Mouse (Mus musculus): ENCODE measurements around the gene Atp5e. TPM values are rescaled to one million over a fixed set of nuclear protein-coding genes. Genes with fewer than 3 reads are reported as not detected.

Atp5e gene
- polyA plus RNA-seq, 1 experiment from 2014 or later = 851 TPM

DNA sequence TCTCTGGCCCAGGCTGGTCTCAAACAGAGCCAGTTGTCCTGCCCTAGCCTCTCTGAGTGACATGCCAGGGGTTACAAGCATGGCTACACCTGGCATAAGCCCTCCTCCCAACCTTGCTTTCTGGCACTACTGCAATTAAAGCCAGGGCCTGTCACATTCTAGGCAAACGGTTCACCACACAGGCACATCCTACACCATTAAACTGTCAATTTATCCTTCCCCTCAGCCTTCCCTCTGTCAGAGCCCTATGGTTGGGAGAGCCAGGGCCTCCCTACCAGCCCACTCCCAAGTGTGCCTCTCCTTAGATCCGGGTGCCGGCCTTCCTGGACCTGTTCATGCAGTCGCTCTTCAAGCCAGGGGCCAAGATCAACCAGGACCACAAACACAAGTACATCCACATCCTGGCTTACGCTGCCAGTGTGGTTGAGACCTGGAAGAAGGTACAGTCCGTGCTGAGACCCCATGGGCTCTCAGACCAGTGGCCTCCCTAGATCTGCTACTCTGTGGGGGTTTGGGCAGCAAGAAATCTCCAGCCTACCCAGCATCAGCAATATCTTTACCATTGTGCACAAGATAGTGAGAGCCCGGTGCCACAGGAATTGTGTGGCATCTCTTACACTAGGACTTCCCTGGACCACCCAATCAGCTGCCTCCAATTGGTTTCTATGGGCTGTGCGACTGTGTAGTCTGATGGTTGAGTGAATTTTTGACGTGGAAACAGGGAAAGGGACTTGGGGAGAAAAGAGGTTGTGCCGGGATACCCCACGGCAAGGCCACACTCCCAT is 39.4 kb downstream of the Atp5e start:
- 93% methylated on average over 11 of the region's 11 CpGs for WGBS
- TF ChIP-seq CTCF (IDR thresholded peaks at IDR 0.05; ENCODE audit: low read depth) = no peak
- no peak for TF ChIP-seq EP300 (optimal IDR thresholded peaks at IDR 0.05)
- no peak overlapping the region for H3K4me3 ChIP-seq (ENCODE audit: low read depth, low read length)
- DNase-seq (ENCODE audit: low spot score) (no peak), ATAC-seq (ENCODE audit: low FRiP score, low TSS enrichment) (no peak)
- peaks cover 35% of the 10 kb centered on the region for H3K36me3 ChIP-seq (ENCODE audit: control insufficient read depth, insufficient read depth, low read length)
- no peak overlapping the region for H3K27ac ChIP-seq (replicated peaks)
- H3K4me1 ChIP-seq (replicated peaks; ENCODE audit: control insufficient read depth, insufficient read depth) = no peaks in the 10 kb centered on the region
- H3K4me2 ChIP-seq (replicated peaks; ENCODE audit: low read depth) = no peak overlapping the region
- H3K9me3 ChIP-seq (ENCODE audit: control insufficient read depth, low read length) = no peaks in the 10 kb centered on the region
- no peaks in the 10 kb centered on the region for H3K27me3 ChIP-seq (ENCODE audit: control insufficient read depth, insufficient read depth, low read length)
- no peak overlapping the region for H3K9ac ChIP-seq (ENCODE audit: low read length)

DNA sequence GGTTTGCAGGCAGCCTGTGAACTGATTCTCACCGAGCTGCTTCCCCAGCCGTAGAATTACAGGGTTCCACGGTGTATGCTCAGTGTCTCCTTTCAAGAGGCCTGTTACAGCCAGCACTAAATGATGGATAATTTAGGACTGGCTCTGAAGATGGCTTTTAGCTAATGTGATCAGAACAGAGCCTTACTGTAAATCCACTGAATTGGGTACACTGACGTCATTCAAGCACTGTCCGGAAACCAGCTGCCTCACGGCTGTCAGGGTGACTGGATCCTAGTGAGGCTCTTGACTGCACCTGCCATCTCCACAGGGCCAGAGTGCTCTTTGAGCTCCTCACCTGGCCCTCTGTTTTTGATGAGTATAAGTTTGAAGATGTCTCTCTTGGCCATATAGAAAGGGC is 42.8 kb downstream of the Atp5e start:
- no peak overlapping the region for H3K4me3 ChIP-seq (ENCODE audit: low read depth, low read length)
- no peaks in the 10 kb centered on the region for H3K27me3 ChIP-seq (ENCODE audit: control insufficient read depth, insufficient read depth, low read length)
- no peak for ATAC-seq (ENCODE audit: low FRiP score, low TSS enrichment)
- H3K27ac ChIP-seq (replicated peaks) = no peak overlapping the region
- no peak overlapping the region for H3K4me2 ChIP-seq (replicated peaks; ENCODE audit: low read depth)
- H3K4me1 ChIP-seq (replicated peaks; ENCODE audit: control insufficient read depth, insufficient read depth) = no peaks in the 10 kb centered on the region
- WGBS = 86% methylated on average over 6 of the region's 6 CpGs
- no peak overlapping the region for H3K9ac ChIP-seq (ENCODE audit: low read length)
- H3K36me3 ChIP-seq (ENCODE audit: control insufficient read depth, insufficient read depth, low read length) = peaks cover 18% of the 10 kb centered on the region; the same call in 1 of the 2 replicates
- no peak for DNase-seq (ENCODE audit: low spot score)
- no peak for TF ChIP-seq EP300 (optimal IDR thresholded peaks at IDR 0.05)
- no peak for TF ChIP-seq CTCF (IDR thresholded peaks at IDR 0.05; ENCODE audit: low read depth)
- H3K9me3 ChIP-seq (ENCODE audit: control insufficient read depth, low read length) = no peaks in the 10 kb centered on the region

DNA sequence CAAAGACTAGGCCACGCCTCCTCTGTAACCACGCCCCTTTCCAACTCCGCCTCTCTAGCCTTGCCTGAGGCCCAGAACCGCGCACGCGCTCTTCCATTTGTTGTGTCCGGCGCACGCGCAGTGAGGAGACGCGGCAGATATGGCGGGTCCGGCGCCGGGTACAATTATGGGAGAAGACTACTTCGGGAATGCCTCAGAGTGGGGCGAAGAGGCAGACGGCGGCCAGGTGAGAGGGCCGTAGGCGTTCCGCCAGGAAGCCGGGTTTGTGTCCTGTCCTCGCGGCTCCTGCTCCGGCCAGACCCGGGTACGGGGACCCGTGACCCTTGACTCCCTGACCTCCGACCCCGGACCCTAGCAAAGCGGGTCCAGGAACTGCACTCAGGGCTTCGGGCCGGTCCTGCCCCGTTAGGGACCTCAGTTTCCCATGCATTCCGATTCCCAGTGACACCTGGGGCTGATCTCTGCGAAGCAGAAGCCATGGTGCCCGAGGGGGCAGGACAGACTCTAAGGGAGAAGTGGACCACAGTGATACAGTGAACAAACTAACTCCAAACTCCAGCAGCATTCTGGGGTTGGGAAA is 48.1 kb downstream of the Atp5e start, which contains the start of gene Nelfcd:
Gene Nelfcd (plus strand): TSS at position 74 of the 580 bp plus-strand sequence.
- H3K9ac ChIP-seq (ENCODE audit: low read length) = peak within 1 kb of the TSS; percentile 89
- H3K4me1 ChIP-seq (replicated peaks; ENCODE audit: control insufficient read depth, insufficient read depth) = no peaks in the 10 kb centered on the region
- peak; percentile 99 for DNase-seq (ENCODE audit: low spot score)
- H3K4me2 ChIP-seq (replicated peaks; ENCODE audit: low read depth) = peak within 1 kb of the TSS; percentile 98
- H3K36me3 ChIP-seq (ENCODE audit: control insufficient read depth, insufficient read depth, low read length) = no peaks in the 10 kb centered on the region
- H3K27me3 ChIP-seq (ENCODE audit: control insufficient read depth, insufficient read depth, low read length) = no peaks in the 10 kb centered on the region
- WGBS = under 1% methylated on average over 40 of the region's 40 CpGs
- TF ChIP-seq EP300 (optimal IDR thresholded peaks at IDR 0.05) (no peak), CTCF (IDR thresholded peaks at IDR 0.05; ENCODE audit: low read depth) (no peak)
- H3K9me3 ChIP-seq (ENCODE audit: control insufficient read depth, low read length) = no peaks in the 10 kb centered on the region
- peak within 1 kb of the TSS; percentile 65 for H3K27ac ChIP-seq (replicated peaks)
- H3K4me3 ChIP-seq (ENCODE audit: low read depth, low read length) = peak within 1 kb of the TSS; percentile 83
- peak; percentile 96 for ATAC-seq (ENCODE audit: low FRiP score, low TSS enrichment)

DNA sequence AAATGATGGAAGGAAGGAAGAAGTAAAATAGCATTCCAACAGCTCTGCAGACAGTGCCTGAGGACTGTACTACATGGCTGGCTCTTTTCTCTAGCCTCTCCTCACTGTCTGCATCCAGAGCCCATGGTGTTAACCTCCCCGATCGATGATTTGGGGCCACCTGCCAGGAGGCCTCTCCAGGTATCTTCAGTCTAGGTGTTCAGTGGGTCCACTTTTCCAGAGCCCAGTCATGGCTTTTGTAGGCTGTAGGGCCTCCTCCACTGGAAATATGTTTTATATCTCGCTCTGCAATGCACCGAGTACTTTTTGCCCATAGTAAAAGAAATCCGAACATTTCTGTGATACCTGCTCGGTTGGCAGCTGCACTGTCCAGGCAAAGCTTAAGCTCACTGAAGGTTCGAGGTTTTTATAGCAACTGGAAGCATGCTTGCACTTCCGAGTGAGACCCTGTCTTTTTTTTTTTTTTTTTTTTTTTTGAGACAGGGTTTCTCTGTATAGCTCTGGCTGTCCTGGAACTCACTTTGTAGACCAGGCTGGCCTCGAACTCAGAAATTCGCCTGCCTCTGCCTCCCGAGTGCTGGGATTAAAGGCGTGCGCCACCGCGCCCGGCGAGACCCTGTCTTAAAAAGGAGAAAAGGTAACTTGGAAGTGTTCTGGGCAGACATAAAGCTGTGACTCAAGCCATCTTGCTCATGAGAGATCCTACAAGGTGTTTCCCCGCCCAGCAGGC is 48.7 kb downstream of the Atp5e start:
- ATAC-seq (ENCODE audit: low FRiP score, low TSS enrichment) (no peak), DNase-seq (ENCODE audit: low spot score) (no peak)
- H3K9ac ChIP-seq (ENCODE audit: low read length) = peak overlapping the region; percentile 89; the same call in 1 of the 2 replicates
- H3K27ac ChIP-seq (replicated peaks) = no peak overlapping the region
- no peaks in the 10 kb centered on the region for H3K9me3 ChIP-seq (ENCODE audit: control insufficient read depth, low read length)
- TF ChIP-seq EP300 (optimal IDR thresholded peaks at IDR 0.05) (no peak), CTCF (IDR thresholded peaks at IDR 0.05; ENCODE audit: low read depth) (no peak)
- peak overlapping the region; percentile 98; the same call in 1 of the 2 replicates for H3K4me2 ChIP-seq (replicated peaks; ENCODE audit: low read depth)
- H3K27me3 ChIP-seq (ENCODE audit: control insufficient read depth, insufficient read depth, low read length) = no peaks in the 10 kb centered on the region
- no peaks in the 10 kb centered on the region for H3K4me1 ChIP-seq (replicated peaks; ENCODE audit: control insufficient read depth, insufficient read depth)
- 46% methylated on average over 18 of the region's 18 CpGs for WGBS
- no peaks in the 10 kb centered on the region for H3K36me3 ChIP-seq (ENCODE audit: control insufficient read depth, insufficient read depth, low read length)
- peak overlapping the region; percentile 83 for H3K4me3 ChIP-seq (ENCODE audit: low read depth, low read length)

DNA sequence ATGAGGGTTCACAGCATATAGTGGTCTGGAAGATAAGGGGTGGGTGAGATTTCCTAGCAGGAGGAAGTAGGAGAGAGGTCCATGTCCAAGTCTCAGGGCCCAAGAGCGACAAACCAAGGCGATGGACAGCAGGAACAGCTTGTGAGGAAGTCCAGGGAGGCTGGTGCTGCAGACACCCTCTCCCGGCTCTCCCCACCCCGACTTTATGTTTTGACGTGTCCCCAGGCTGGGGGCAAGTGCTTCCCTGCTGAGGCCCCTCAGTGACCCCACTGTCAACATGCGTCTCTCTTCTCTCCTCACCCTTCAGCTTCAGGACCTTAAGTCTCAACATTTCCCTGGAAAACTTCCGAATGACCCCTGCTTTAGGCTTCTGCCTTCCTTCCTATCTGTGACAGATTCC is 50.8 kb downstream of the Atp5e start:
- Histone ChIP-seq H3K9ac (ENCODE audit: low read length) (no peak overlapping the region), H3K27me3 (ENCODE audit: control insufficient read depth, insufficient read depth, low read length) (no peaks in the 10 kb centered on the region), H3K9me3 (ENCODE audit: control insufficient read depth, low read length) (no peaks in the 10 kb centered on the region), H3K4me1 (replicated peaks; ENCODE audit: control insufficient read depth, insufficient read depth) (no peaks in the 10 kb centered on the region), H3K4me2 (replicated peaks; ENCODE audit: low read depth) (no peak overlapping the region), H3K36me3 (ENCODE audit: control insufficient read depth, insufficient read depth, low read length) (no peaks in the 10 kb centered on the region), H3K4me3 (ENCODE audit: low read depth, low read length) (no peak overlapping the region), H3K27ac (replicated peaks) (no peak overlapping the region)
- 77% methylated on average over 7 of the region's 7 CpGs for WGBS
- DNase-seq (ENCODE audit: low spot score) (no peak), ATAC-seq (ENCODE audit: low FRiP score, low TSS enrichment) (no peak)
- TF ChIP-seq CTCF (IDR thresholded peaks at IDR 0.05; ENCODE audit: low read depth) (no peak), EP300 (optimal IDR thresholded peaks at IDR 0.05) (no peak)

Other genes with a start within 250 kb of the Atp5e start
- gene Gnas, start 179.8 kb downstream of the Atp5e start, polyA plus RNA-seq (2015; fragmentation: Nextera tagmentation; extraction: Ambion mirVana) = 890 and 920 TPM in 2 replicates
- 5.8 and 7.9 TPM in 2 replicates for gene Gm20721, start 117.4 kb downstream of the Atp5e start, polyA plus RNA-seq (2015; fragmentation: Nextera tagmentation; extraction: Ambion mirVana)
- gene Nelfcd, start 48.3 kb downstream of the Atp5e start, polyA plus RNA-seq (2015; fragmentation: Nextera tagmentation; extraction: Ambion mirVana) = 37.6 and 40.2 TPM in 2 replicates
- 90.4 and 94.2 TPM in 2 replicates for gene Ctsz, start 25.1 kb downstream of the Atp5e start, polyA plus RNA-seq (2015; fragmentation: Nextera tagmentation; extraction: Ambion mirVana)
- gene Tubb1, start 13.4 kb downstream of the Atp5e start, polyA plus RNA-seq (2015; fragmentation: Nextera tagmentation; extraction: Ambion mirVana) = 0.08 and 0.11 TPM in 2 replicates
- 131 and 132 TPM in 2 replicates for gene Prelid3b, start 9.0 kb upstream of the Atp5e start, polyA plus RNA-seq (2015; fragmentation: Nextera tagmentation; extraction: Ambion mirVana)
- gene Zfp831, start 179.4 kb upstream of the Atp5e start, polyA plus RNA-seq (2015; fragmentation: Nextera tagmentation; extraction: Ambion mirVana) = 0.01 TPM in 1 of 2 replicates, not detected in the other

Data from stomach, postnatal 0 days (tissue).